Mouse (Mus musculus): ENCODE measurements at regions not wholly inside any gene's neighbourhood (a gene's known extent, or its start where the extent isn't known, plus 50 kb on each side); places are given as distances from the start of the nearest gene placed in this dataset.

- no peak for DNase-seq (ENCODE audit: low spot score in 2 of 2)
Observed at GRCm38 (mm10) chr3:154513566-154513965, 82.9 kb upstream of the Cryz start.

GRCm38 (mm10) chr3:154510160-154510559 lies 86.4 kb upstream of the Cryz start:
- DNase-seq (ENCODE audit: low spot score in 2 of 2) = no peak

DNA sequence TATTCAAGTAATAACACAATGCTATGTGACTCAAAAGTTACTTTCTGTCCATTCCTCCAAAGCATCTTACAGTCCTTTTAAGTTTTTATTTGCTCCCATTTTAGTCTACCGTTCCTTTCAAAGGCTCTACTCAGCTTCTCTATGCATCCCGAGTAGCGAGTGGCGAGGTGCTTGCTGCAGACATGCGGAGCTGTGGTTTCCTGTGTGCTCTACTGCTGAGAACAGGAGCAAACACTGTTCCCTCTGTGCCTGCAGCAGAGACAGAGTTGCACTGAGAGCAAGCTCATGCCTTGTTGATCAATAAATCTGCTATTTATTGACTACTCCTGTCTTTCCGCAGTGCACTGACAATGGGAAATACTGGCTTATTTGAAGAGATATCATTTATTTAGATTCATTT lies 87.1 kb upstream of the Cryz start:
- no peak for DNase-seq (ENCODE audit: low spot score in 2 of 2)

- no peak for DNase-seq (ENCODE audit: low spot score in 2 of 2)
Observed at GRCm38 (mm10) chr3:154493387-154493920, 103.1 kb upstream of the Cryz start.

DNA sequence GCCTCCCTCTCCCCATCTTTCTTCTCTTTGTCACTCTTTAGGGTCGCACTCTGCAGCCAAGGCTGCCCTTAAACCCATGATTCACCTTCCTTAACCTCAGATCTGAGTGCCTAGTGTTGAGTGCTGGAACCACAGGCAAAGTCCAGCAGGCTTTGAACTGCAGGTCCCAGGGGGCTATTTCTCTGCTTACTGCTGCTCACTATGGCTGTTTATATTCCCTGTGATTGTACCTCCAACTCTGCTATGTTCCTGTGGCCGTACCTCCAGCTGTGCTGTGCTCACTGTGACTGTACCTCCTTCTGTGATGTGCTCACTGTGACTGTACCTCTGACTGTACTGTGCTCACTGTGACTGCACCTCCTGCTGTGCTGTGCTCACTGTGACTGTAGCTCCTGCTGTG lies 124.1 kb upstream of the Cryz start:
- DNase-seq (ENCODE audit: low spot score in 2 of 2) = no peak

GRCm38 (mm10) chr3:154467581-154468374 lies 128.7 kb upstream of the Cryz start:
- DNase-seq (ENCODE audit: low spot score in 2 of 2) = peak; percentile 39 to 51

GRCm38 (mm10) chr3:154458208-154458607 lies 127.7 kb upstream of the Lhx8 start:
- DNase-seq (ENCODE audit: low spot score in 2 of 2) = no peak

GRCm38 (mm10) chr3:154453025-154453424 lies 122.6 kb upstream of the Lhx8 start:
- DNase-seq (ENCODE audit: low spot score in 2 of 2) = no peak

- DNase-seq (ENCODE audit: low spot score in 2 of 2) = no peak
Observed at GRCm38 (mm10) chr3:154452585-154452984, 122.1 kb upstream of the Lhx8 start.

DNA sequence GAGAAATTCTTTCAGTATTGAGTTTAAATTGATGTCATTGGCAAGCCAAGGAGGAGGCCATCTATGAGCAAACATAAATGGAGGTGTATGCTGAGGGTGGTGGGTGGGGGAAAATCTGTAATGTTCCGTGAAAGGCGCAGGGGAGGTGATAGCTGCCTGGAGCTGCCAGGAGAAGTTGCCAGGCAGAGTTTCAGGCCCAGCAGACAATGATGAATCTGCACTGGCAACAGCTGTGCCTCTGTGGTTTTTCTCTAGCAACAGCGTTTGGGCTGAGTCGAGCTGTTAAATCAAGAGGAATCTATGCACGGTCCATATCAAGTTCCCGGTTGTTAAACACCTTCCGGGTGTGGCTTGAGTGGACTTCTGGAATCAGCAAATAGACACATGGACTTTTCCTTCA lies 120.7 kb upstream of the Lhx8 start:
- DNase-seq (ENCODE audit: low spot score in 2 of 2) = peak; percentile 7 to 11

DNA sequence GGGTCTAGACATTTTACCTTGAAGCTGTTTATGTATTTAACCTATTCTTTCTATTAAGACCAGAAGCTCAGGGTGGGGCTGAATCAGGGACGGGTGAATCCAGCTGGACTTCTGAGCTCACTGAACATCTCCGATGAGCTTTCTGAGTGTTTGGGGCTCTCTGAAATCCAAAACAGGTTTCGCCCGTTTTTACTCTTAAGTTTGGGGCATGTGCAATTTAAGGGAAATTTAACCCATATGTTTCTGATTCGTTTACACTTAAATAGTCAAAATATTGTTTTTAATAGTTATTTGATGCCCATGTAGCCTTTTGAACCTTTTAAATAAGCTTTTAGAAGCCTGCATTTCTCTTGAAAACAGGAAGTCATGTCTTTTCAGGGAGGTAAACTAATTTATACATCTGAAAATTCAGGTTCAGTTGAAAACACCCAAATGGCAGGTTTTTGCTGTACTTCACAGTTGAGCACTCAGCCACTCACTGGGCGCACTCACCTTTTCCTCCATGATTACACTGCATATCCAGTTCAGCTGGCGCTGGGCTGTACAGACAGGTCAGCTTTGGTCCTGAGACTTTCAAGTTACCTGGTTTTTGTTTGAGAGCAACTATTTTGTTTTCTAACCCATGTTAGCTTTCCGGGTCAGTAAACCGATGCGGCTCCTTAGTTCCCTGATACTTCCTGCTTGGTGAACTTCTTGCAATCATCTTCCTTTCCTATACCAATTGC lies 113.1 kb upstream of the Lhx8 start:
- no peak for DNase-seq (ENCODE audit: low spot score in 2 of 2)

GRCm38 (mm10) chr3:154441454-154441853 lies 111.0 kb upstream of the Lhx8 start:
- DNase-seq (ENCODE audit: low spot score in 2 of 2) = no peak

- DNase-seq (ENCODE audit: low spot score in 2 of 2) = no peak
Observed at GRCm38 (mm10) chr3:154440899-154441298, 110.4 kb upstream of the Lhx8 start.

DNA sequence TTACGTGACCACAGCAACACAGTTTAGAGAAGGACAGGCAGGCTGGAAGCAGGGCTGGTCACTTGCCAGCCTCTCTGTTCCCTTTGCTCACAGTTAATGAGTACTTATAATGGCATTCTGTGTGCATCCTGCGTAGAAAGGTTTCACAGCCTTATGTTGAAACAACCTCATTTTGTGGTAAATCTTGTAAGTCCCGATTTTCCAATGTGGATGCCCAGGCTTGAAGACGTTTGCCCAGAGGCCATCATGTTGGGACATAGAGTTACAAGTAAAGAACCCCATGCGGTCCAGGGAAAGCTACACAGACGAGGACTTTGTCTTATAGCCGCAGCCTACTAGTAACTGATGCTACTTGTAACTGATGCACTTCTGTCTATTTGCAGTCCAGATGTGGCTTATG lies 100.4 kb upstream of the Lhx8 start:
- no peak for DNase-seq (ENCODE audit: low spot score in 2 of 2)

DNA sequence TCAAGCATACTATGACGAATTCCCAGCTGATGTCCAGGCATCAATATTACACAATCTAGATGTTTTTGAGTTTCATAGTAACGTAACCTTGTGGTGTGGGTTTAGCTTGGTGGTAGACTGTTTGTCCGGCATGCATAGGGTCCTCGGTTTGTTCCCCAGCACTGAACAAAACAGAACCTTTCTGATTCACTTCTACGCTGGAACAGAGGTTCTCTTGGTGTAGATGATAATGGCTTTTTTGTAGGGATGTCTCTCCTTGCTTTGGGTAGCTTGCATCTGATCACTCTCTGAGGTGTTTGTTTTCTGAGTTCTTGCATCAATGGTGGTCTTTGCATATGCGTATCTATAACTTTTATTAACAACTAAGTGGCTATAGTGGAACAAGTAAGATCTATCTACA lies 99.2 kb upstream of the Lhx8 start:
- DNase-seq (ENCODE audit: low spot score in 2 of 2) = no peak

DNA sequence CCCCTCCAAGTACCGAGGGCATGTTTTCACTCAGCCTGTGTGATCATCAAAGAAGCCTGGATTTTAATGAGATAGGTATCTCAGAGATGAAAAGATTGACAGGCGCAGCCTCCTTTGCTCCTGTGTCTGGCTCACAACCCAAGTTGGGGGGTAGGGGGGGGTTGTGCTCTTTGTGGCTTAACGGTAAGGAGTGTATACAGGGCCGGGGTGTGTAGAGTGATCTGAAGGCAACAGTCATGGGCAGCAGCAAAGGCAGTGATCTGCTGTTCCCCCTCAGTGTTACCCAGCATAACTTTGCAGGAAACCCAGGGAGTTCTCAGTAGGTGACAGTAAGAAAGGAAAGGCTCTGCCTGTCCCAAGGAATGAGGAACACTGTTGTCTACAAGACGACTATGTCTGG lies 94.1 kb upstream of the Lhx8 start:
- DNase-seq (ENCODE audit: low spot score in 2 of 2) = no peak

- DNase-seq (ENCODE audit: low spot score in 2 of 2) = no peak
Observed at GRCm38 (mm10) chr3:154421461-154421950, 91.0 kb upstream of the Lhx8 start.

DNA sequence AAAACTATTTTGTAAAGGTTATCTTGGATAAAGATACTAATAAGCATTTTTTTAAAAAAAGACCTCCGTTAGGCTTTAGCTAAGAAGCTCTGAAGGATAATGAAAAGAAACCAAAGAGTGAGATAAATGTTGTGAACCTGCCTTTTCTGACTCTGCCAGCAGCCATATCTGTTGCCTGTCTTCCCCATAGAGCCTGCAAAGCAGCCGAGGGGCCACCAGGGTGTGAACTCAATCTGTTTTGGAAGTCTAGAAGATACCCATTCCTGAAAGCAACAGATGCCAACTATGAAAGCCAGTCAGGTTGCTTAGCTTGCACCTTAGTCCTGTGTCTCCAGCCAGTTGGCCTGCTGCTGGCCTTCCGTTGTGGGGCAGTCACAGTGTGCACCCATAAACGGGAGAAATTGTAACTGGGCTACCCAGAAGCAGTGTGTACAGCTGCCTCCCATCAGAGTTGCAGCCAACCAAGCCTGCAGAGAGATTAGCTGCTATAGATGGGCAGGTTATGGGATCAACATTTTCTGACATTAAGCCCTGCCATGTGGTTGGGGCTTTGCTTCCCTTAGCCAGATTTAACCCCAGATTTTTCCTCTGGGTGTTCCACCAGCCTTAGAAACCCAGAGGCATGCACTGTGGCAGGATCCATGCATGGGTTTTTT lies 87.8 kb upstream of the Lhx8 start:
- no peak for DNase-seq (ENCODE audit: low spot score in 2 of 2)

GRCm38 (mm10) chr3:154414358-154414757 lies 83.9 kb upstream of the Lhx8 start:
- DNase-seq (ENCODE audit: low spot score in 2 of 2) = no peak

DNA sequence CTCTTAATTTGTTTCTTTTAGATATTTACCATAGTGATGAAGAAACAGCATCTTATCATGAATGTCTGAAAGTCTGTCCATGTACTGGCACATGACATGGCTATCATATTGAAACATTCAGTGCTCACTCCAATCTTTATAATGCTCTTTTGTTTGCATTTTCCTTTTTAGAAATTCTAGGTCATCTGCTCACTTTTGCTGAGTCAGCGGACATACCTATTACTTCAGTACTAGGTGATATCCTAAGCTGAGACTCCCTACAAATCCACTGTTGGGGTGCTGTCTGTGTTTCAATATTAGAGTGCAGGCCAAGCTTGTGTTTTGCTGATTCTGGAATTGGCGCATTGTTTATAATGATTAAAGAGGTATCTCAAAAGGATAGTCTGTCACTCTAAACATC lies 79.8 kb upstream of the Lhx8 start:
- DNase-seq (ENCODE audit: low spot score in 2 of 2) = no peak

GRCm38 (mm10) chr3:154402081-154402480 lies 71.6 kb upstream of the Lhx8 start:
- DNase-seq (ENCODE audit: low spot score in 2 of 2) = no peak

DNA sequence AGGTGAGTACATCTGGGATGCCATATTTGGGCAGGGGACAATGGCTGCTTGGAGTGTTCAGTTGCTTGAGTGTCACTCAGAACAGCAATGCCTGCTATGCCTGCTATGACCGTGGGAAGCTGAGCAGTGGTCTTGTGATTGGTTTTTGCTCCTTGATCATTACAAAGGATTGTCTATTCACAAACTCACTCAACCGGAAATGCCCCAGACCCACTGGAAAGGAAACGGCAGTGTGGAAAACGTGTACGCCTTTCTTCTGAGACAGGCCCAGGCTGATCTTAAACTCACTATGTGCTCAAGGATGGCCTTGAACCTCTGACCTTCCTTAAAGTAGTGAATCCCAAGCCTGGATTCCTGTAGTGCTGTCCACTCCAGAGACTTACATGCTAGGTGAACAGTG lies 63.2 kb upstream of the Lhx8 start:
- no peak for DNase-seq (ENCODE audit: low spot score in 2 of 2)

Data from right cerebral cortex, adult 2 months (tissue).